9 mouse cellular contexts compared by ENCODE assay signal in genomic region chr15:80219211-80219610, GRCm38 (mm10). TPM values are rescaled to one million over a fixed set of nuclear protein-coding genes. Genes with fewer than 3 reads are reported as not detected.
DNase-seq lines count a peak whose midpoint lies in the region; ATAC-seq and TF ChIP-seq lines count a peak whose summit lies in the region.
"Had no signal": no experiment of that assay in that cellular context is flagged by ENCODE, and none has a peak within 500 bp of the region (broad histone marks: within the 10 kb centered on the region; RNA-seq: fewer than 3 reads in every experiment).

No protein-coding gene starts in this region.

- no peaks in the 10 kb centered on the region for H3K36me3 ChIP-seq in kidney, embryonic 16.5 days (ENCODE audit: insufficient read depth, low read length)
- H3K36me3 ChIP-seq in intestine, embryonic 15.5 days: no peaks in the 10 kb centered on the region
- 0 out of 2 replicates have a peak, but pooled peaks cover 3% of the 10 kb centered on the region for H3K36me3 ChIP-seq in midbrain, embryonic 14.5 days (ENCODE audit: control insufficient read depth, insufficient read depth, low read length)

- H3K9me3 ChIP-seq in kidney, embryonic 16.5 days (ENCODE audit: low read length): no peaks in the 10 kb centered on the region
- H3K9me3 ChIP-seq in intestine, embryonic 15.5 days: no peaks in the 10 kb centered on the region
- H3K9me3 ChIP-seq in midbrain, embryonic 14.5 days (ENCODE audit: control insufficient read depth, low read length): no peaks in the 10 kb centered on the region

- WGBS in kidney, embryonic 16.5 days: 27% methylated on average over 14 of the region's 14 CpGs
- 22% methylated on average over 14 of the region's 14 CpGs for WGBS in intestine, embryonic 15.5 days
- WGBS in midbrain, embryonic 14.5 days: 60% methylated on average over 14 of the region's 14 CpGs

- H3K27me3 ChIP-seq in kidney, embryonic 16.5 days (ENCODE audit: insufficient read depth, low read length): no peaks in the 10 kb centered on the region
- no peaks in the 10 kb centered on the region for H3K27me3 ChIP-seq in intestine, embryonic 15.5 days (replicated peaks)
- no peaks in the 10 kb centered on the region for H3K27me3 ChIP-seq in midbrain, embryonic 14.5 days (ENCODE audit: control insufficient read depth, insufficient read depth, low read length)

- DNase-seq in kidney, adult 9 months: no peak
- peak; percentile 36 for DNase-seq in midbrain, embryonic 14.5 days
- DNase-seq in thymus, postnatal 4 days: peak; percentile 70
- no peak for DNase-seq in left cerebral cortex, postnatal 4 days
- DNase-seq in urinary bladder, adult 2 months (ENCODE audit: low spot score): no peak

- ATAC-seq in kidney, embryonic 16.5 days (ENCODE audit: low FRiP score, low TSS enrichment): peak; percentile 42; the same call in 1 of the 2 replicates
- peak; percentile 54 for ATAC-seq in intestine, embryonic 15.5 days
- ATAC-seq in midbrain, embryonic 14.5 days (ENCODE audit: low FRiP score, low TSS enrichment): no peak

- H3K4me3 ChIP-seq in kidney, embryonic 16.5 days (ENCODE audit: low read length): no peak overlapping the region
- H3K4me3 ChIP-seq in bone marrow macrophage, adult 2 months (ENCODE audit: insufficient read depth, low read length): peak overlapping the region; percentile 73
- H3K4me3 ChIP-seq in intestine, embryonic 15.5 days (replicated peaks): no peak overlapping the region
- H3K4me3 ChIP-seq in midbrain, embryonic 14.5 days (replicated peaks; ENCODE audit: low read depth, low read length): no peak overlapping the region
- H3K4me3 ChIP-seq: erythroblast, embryonic 14.5 days had no signal

- intact Hi-C loops in left cerebral cortex, postnatal 4 days (cut with DNase I): no loop called here

- peak overlapping the region; percentile 17; the same call in 1 of the 2 replicates for H3K9ac ChIP-seq in kidney, embryonic 16.5 days (replicated peaks; ENCODE audit: low read length)
- H3K9ac ChIP-seq in intestine, embryonic 15.5 days: no peak overlapping the region
- H3K9ac ChIP-seq in midbrain, embryonic 14.5 days (replicated peaks; ENCODE audit: low read length): no peak overlapping the region

- peaks cover 6% of the 10 kb centered on the region; the same call in 1 of the 2 replicates for H3K4me1 ChIP-seq in kidney, embryonic 16.5 days (ENCODE audit: insufficient read depth, low read length)
- peaks cover 51% of the 10 kb centered on the region for H3K4me1 ChIP-seq in bone marrow macrophage, adult 2 months (ENCODE audit: control insufficient read depth, insufficient read depth, low read length)
- H3K4me1 ChIP-seq in intestine, embryonic 15.5 days (replicated peaks): peaks cover 6% of the 10 kb centered on the region; the same call in 1 of the 2 replicates
- H3K4me1 ChIP-seq in midbrain, embryonic 14.5 days (ENCODE audit: control insufficient read depth, insufficient read depth, low read length): no peaks in the 10 kb centered on the region

- H3K4me2 ChIP-seq in kidney, embryonic 16.5 days (replicated peaks; ENCODE audit: low read depth, low read length): peak overlapping the region; percentile 28
- peak overlapping the region; percentile 38 for H3K4me2 ChIP-seq in intestine, embryonic 15.5 days (replicated peaks)
- 0 out of 2 replicates have a peak overlapping the region, but pooled peaks have one; percentile 8 for H3K4me2 ChIP-seq in midbrain, embryonic 14.5 days (ENCODE audit: low read length)

- H3K27ac ChIP-seq in kidney, embryonic 16.5 days (ENCODE audit: low read length): no peak overlapping the region
- peak overlapping the region; percentile 96 for H3K27ac ChIP-seq in bone marrow macrophage, adult 2 months (ENCODE audit: insufficient read depth, low read depth, low read length)
- 0 out of 2 replicates have a peak overlapping the region, but pooled peaks have one; percentile 37 for H3K27ac ChIP-seq in intestine, embryonic 15.5 days
- H3K27ac ChIP-seq in midbrain, embryonic 14.5 days (replicated peaks; ENCODE audit: low read depth, low read length): no peak overlapping the region

- TF ChIP-seq POLR2A in bone marrow macrophage, adult 2 months (IDR thresholded peaks at IDR 0.05; ENCODE audit: borderline replicate concordance, low read depth, low read length): no peak

- no peak for TF ChIP-seq CTCF in bone marrow macrophage, adult 2 months (IDR thresholded peaks at IDR 0.05; ENCODE audit: low read depth, low read length)

RNA-seq across cellular contexts. Expression of gene Mief1, which starts 14.6 kb away (rescaled TPM):
- 36.3 and 38.1 TPM in 2 replicates for polyA plus RNA-seq in kidney, embryonic 16.5 days (2015; fragmentation: Nextera tagmentation; extraction: Ambion mirVana)
- polyA plus RNA-seq in bone marrow macrophage, adult 2 months (2012; ENCODE audit: insufficient read depth, insufficient read length, missing spikeins): 19.7 and 22.2 TPM in 2 replicates
- 29.7 and 33.1 TPM in 2 replicates for polyA plus RNA-seq in intestine, embryonic 15.5 days (2015; fragmentation: Nextera tagmentation; extraction: Ambion mirVana)
- polyA plus RNA-seq in midbrain, embryonic 14.5 days (2014; fragmentation: Nextera tagmentation; extraction: Ambion mirVana): 28.1 and 41.7 TPM in 2 replicates
- total RNA-seq in left cerebral cortex, postnatal 4 days (2021): 10 to 100 TPM; 29.3 to 30.6 TPM
- polyA plus RNA-seq in urinary bladder, adult 2 months (2012; rRNA removed): 10.6 and 15.1 TPM in 2 replicates

RNA-seq across cellular contexts. Expression of gene AC140267.1, which starts 16.4 kb away (rescaled TPM):
- polyA plus RNA-seq in kidney, embryonic 16.5 days (2015; fragmentation: Nextera tagmentation; extraction: Ambion mirVana): 3.3 TPM in 1 of 2 replicates, not detected in the other
- not detected in 2 replicates for polyA plus RNA-seq in bone marrow macrophage, adult 2 months (2012; ENCODE audit: insufficient read depth, insufficient read length, missing spikeins)
- not detected in 2 replicates for polyA plus RNA-seq in intestine, embryonic 15.5 days (2015; fragmentation: Nextera tagmentation; extraction: Ambion mirVana)
- polyA plus RNA-seq in midbrain, embryonic 14.5 days (2014; fragmentation: Nextera tagmentation; extraction: Ambion mirVana): 2.1 TPM in 1 of 2 replicates, not detected in the other
- 10 to 100 TPM; 21.1 to 22.2 TPM for total RNA-seq in left cerebral cortex, postnatal 4 days (2021)
- not detected in 2 replicates for polyA plus RNA-seq in urinary bladder, adult 2 months (2012; rRNA removed)
- polyA plus RNA-seq: erythroblast, embryonic 14.5 days had no signal

RNA-seq across cellular contexts. Expression of gene Atf4, which starts 35.8 kb away (rescaled TPM):
- 127 and 132 TPM in 2 replicates for polyA plus RNA-seq in kidney, embryonic 16.5 days (2015; fragmentation: Nextera tagmentation; extraction: Ambion mirVana)
- polyA plus RNA-seq in bone marrow macrophage, adult 2 months (2012; ENCODE audit: insufficient read depth, insufficient read length, missing spikeins): 122 and 133 TPM in 2 replicates
- polyA plus RNA-seq in intestine, embryonic 15.5 days (2015; fragmentation: Nextera tagmentation; extraction: Ambion mirVana): 138 and 143 TPM in 2 replicates
- polyA plus RNA-seq in midbrain, embryonic 14.5 days (2014; fragmentation: Nextera tagmentation; extraction: Ambion mirVana): 114 and 122 TPM in 2 replicates
- total RNA-seq in left cerebral cortex, postnatal 4 days (2021): 100 to 1,000 TPM; 116 to 119 TPM
- 211 and 346 TPM in 2 replicates for polyA plus RNA-seq in urinary bladder, adult 2 months (2012; rRNA removed)

RNA-seq across cellular contexts. Expression of gene Rps19bp1, which starts 44.9 kb away (rescaled TPM):
- polyA plus RNA-seq in kidney, embryonic 16.5 days (2015; fragmentation: Nextera tagmentation; extraction: Ambion mirVana): 48.5 and 50.8 TPM in 2 replicates
- 18.6 and 26.0 TPM in 2 replicates for polyA plus RNA-seq in bone marrow macrophage, adult 2 months (2012; ENCODE audit: insufficient read depth, insufficient read length, missing spikeins)
- 55.4 and 56.0 TPM in 2 replicates for polyA plus RNA-seq in intestine, embryonic 15.5 days (2015; fragmentation: Nextera tagmentation; extraction: Ambion mirVana)
- 73.9 and 100 TPM in 2 replicates for polyA plus RNA-seq in midbrain, embryonic 14.5 days (2014; fragmentation: Nextera tagmentation; extraction: Ambion mirVana)
- total RNA-seq in left cerebral cortex, postnatal 4 days (2021): 10 to 100 TPM; 45.1 to 50.3 TPM
- polyA plus RNA-seq in urinary bladder, adult 2 months (2012; rRNA removed): 27.1 and 30.9 TPM in 2 replicates

RNA-seq across cellular contexts. Expression of gene Mgat3, which starts 45.7 kb away (rescaled TPM):
- 9.4 and 9.5 TPM in 2 replicates for polyA plus RNA-seq in kidney, embryonic 16.5 days (2015; fragmentation: Nextera tagmentation; extraction: Ambion mirVana)
- not detected in 2 replicates for polyA plus RNA-seq in bone marrow macrophage, adult 2 months (2012; ENCODE audit: insufficient read depth, insufficient read length, missing spikeins)
- 12.1 and 13.6 TPM in 2 replicates for polyA plus RNA-seq in intestine, embryonic 15.5 days (2015; fragmentation: Nextera tagmentation; extraction: Ambion mirVana)
- 19.9 and 20.5 TPM in 2 replicates for polyA plus RNA-seq in midbrain, embryonic 14.5 days (2014; fragmentation: Nextera tagmentation; extraction: Ambion mirVana)
- 10 to 100 TPM; 80.4 to 83.1 TPM for total RNA-seq in left cerebral cortex, postnatal 4 days (2021)
- polyA plus RNA-seq in urinary bladder, adult 2 months (2012; rRNA removed): 62.9 and 73.1 TPM in 2 replicates
- polyA plus RNA-seq: erythroblast, embryonic 14.5 days had no signal

Comparison
In these comparisons a context has a peak if more than half of its experiments do, and no peak if none do; other contexts are left out.
1. H3K27ac ChIP-seq: peak in bone marrow macrophage, adult 2 months (single experiment) and intestine, embryonic 15.5 days (single experiment); none in kidney, embryonic 16.5 days (single experiment) and midbrain, embryonic 14.5 days (single experiment).
2. DNase-seq: peak in midbrain, embryonic 14.5 days (single experiment) and thymus, postnatal 4 days (single experiment); none in kidney, adult 9 months (single experiment), left cerebral cortex, postnatal 4 days (single experiment) and urinary bladder, adult 2 months (single experiment).
3. Peak in every context shown above with its lines, with median percentiles within 50 percentile points of each other: H3K4me2 ChIP-seq.